Mouse (Mus musculus): Measurements from ENCODE around the gene Prss41. TPM values are rescaled to one million over a fixed set of nuclear protein-coding genes. Genes with fewer than 3 reads are reported as not detected.
A peak's percentile ranks its signal among the peaks of the same experiment; 100 is the strongest.

Gene Prss41
- total RNA-seq, 2 experiments from 2014 or later: 0.35 TPM; not detected in 1

- peak; percentile 28 for ATAC-seq (replicated peaks; ENCODE audit: poor library complexity)
Measured at GRCm38 (mm10) chr17:23828271-23829001, 15.5 kb downstream of the Prss41 start.

- ATAC-seq (replicated peaks; ENCODE audit: poor library complexity): no peak
Measured at GRCm38 (mm10) chr17:23825591-23825990, 18.4 kb downstream of the Prss41 start.

DNA sequence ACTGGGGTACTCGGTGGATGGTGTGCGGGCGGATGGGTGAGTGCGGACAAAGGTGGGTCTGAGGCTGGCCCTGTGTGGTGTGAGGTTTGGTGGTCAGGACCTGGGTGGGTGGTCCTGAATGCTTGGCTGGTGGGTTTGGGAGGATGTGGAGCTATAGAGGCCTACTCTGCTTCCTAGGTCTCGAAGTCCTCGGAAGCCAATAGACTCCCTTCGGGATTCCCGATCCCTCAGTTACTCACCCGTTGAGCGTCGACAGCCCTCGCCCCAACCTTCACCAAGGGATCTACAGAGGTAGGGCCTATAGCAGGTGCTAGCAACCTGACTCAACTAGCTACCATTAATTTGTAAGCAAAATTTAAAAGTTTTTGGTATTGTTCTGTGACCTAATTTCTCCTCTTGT, 20.4 kb downstream of the Prss41 start:
- ATAC-seq (replicated peaks; ENCODE audit: poor library complexity): no peak

DNA sequence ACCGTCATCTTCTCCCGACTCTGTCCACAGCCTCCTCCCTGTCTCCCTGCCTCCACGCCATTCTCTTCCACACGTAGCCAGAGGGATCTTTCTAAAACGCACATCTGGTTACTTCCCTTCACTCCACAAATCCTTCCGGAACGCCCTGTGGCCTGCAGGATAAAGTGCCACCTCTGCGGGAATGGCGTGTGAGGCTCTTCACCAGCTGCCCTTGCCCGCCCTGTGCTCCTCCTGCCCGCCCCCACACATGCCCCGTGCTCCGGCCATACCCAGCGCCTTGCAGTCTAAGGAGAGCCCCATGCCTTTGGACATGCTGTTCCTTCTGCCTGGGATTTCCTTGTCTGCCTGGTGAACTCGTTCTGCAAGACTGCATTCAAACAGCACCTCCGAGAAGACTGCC, 21.0 kb downstream of the Prss41 start:
- ATAC-seq (replicated peaks; ENCODE audit: poor library complexity): no peak

DNA sequence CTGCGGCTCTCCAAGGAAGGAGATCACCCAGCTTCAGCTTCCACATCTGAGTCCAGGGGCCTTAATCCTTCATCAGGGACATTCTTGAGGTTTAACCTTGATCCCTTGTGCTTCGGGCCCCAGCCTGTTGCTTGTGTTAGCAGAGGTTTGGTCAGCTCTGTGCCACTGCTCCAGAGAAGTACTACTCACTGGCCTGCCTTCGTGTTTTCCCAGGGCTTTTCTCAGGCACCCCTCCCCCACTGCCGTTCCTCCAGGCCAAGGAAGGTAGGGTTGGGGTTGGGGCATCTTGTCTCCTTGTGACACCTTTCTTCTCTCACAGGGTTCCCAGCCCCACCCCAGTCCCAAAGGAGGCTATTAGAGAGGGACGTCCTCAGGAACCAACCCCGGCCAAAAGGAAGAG, 21.9 kb downstream of the Prss41 start:
- no peak for ATAC-seq (replicated peaks; ENCODE audit: poor library complexity)

DNA sequence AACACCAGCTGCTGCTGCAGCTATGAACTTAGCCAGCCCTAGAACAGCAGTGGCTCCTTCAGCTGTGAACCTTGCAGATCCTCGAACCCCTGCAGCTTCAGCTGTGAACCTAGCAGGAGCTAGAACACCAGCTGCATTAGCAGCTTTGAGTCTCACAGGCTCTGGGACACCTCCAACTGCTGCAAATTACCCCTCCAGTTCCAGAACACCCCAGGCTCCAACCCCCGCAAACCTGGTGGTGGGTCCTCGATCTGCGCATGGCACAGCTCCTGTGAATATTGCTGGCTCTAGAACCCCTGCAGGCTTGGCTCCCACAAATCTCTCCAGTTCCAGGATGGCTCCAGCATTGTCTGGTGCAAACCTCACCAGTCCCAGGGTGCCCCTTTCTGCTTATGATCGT, 23.2 kb downstream of the Prss41 start:
- ATAC-seq (replicated peaks; ENCODE audit: poor library complexity): no peak

GRCm38 (mm10) chr17:23819235-23819634, 24.7 kb downstream of the Prss41 start:
- ATAC-seq (replicated peaks; ENCODE audit: poor library complexity): no peak

DNA sequence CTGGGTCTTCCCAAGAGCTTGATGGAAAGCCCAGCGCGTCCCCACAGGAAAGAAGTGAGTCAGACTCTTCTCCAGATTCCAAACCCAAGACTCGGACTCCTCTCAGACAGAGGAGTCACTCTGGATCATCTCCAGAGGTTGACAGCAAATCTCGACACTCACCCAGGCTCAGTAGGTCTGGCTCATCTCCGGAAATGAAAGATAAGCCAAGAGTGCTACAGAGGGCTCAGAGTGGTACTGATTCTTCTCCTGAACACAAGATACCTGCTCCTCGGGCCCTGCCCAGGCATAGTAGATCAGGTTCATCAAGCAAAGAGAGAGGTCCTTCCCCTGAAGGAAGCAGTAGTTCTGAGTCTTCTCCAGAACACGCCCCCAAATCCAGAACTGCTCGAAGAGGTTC, 25.4 kb downstream of the Prss41 start:
- ATAC-seq (replicated peaks; ENCODE audit: poor library complexity): no peak

GRCm38 (mm10) chr17:23815641-23816040, 28.3 kb downstream of the Prss41 start:
- ATAC-seq (replicated peaks; ENCODE audit: poor library complexity): no peak

DNA sequence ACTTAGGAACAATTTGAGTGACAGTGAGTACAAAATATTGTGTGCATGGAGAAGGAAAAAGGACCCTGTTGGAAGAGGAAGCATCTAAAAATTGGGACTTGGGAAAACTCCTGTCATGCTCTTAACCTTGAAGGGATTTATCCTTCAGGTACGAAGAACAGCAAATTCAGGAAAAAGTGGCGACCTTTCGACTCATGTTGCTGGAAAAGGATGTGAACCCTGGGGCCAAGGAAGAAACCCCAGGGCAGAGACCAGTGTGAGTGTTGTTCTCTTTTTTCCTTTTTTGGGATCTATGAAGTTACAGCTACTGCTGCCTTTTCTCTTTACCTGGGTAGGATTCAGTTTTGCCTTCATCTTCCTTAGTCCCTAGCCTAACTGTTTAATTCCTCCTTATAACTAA, 36.1 kb downstream of the Prss41 start:
- ATAC-seq (replicated peaks; ENCODE audit: poor library complexity): no peak

DNA sequence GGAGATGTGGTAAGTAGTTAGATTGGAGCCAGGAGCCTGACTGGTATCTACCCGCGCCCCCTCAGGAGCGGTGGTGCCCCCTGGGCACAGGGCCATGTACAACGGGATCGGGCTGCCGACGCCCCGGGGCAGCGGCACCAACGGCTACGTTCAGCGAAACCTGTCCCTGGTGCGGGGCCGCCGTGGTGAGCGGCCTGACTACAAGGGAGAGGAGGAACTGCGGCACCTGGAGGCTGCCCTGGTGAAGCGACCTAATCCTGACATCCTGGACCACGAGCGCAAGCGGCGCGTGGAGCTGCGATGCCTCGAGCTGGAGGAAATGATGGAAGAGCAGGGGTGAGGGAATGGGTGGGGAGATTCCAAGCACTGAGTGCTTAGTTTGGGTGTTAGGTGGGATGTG, 37.1 kb downstream of the Prss41 start:
- ATAC-seq (replicated peaks; ENCODE audit: poor library complexity): peak; percentile 7

GRCm38 (mm10) chr17:23804426-23805085, 39.4 kb downstream of the Prss41 start:
- ATAC-seq (replicated peaks; ENCODE audit: poor library complexity): no peak

DNA sequence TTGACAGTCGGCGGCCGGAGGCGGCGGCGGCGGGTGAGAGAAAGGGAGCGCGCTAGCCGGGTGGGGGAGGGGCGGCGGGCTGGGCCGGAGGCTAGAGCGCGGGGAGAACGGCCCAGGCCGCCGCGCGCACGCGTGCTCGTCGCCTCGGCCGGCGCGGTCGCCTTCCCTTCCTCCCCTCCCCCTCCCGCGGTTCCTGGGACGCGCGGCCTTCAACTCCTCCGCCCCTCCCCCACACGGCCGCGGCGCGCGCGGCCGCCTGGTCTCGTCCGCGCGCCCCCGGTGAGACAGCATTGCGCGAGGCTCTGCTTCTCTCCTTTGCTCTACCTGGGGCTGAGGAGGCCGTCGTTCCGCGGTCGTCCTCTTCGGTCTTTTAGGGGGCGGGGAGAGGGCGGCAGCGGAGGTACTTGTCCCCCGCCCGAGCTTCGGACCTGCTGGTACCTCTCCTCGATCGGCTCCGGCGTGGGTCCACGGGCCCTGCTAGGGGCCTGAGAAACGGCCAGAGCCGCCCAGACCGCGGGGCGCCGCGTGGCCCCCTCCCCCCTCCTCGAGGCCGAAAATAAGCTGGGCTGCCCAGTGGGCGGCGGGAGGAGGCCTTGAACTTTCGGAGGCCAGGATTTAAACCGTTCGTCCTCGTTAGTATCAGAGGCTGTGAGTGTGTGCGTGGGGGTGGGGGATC, 40.5 kb downstream of the Prss41 start:
- peak; percentile 41 for ATAC-seq (replicated peaks; ENCODE audit: poor library complexity)

DNA sequence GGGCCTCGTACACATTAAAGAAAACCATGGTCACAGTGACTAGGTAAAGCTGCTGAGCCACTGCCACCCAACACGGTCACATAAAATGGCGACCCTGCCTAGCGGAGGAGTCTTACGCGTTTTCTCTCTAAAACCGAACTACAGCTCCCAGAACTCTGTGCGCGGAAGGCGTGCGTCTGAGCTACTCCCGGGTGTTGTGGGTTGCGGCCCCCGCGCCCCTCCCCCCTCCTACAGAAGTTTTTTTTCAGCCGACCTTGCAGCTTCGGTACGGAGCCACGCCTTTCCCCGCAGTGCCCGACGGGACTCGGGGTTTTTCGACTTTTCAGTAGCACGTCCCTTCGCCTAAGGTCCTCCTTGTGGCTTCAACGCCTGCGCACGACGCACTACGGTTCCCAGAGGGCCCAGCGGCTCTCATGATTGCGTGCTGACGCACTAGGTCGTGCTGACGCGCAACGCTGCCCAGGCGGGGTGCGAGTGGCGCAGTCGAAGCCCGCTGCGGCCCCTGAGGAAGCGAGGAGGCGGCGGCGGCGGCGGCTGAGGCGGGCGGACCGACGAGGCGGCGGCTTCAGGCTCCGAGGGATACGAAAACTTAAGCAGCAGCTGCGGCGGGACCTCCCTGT, 41.1 kb downstream of the Prss41 start:
- peak; percentile 90 for ATAC-seq (replicated peaks; ENCODE audit: poor library complexity)

GRCm38 (mm10) chr17:23801627-23802026, 42.3 kb downstream of the Prss41 start:
- no peak for ATAC-seq (replicated peaks; ENCODE audit: poor library complexity)

DNA sequence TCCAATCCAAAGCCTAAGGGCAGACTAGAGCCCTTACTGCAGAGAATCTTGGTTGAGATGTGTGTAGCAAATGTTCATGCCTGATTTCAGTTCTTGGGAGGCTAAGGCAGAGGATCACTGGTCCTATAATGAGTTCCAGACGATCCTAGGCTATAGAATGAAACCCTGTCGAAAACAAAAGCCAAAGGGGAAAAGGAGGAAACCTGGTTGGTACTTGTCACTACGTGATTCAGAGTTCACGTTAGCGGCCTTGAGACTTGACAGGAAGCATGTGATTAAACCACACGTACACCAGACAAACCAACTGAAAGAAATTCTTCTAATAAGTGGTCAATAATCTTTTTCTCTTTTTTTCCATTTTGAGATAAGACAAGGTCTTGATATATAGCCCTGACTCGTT, 46.7 kb downstream of the Prss41 start:
- ATAC-seq (replicated peaks; ENCODE audit: poor library complexity): peak; percentile 46

DNA sequence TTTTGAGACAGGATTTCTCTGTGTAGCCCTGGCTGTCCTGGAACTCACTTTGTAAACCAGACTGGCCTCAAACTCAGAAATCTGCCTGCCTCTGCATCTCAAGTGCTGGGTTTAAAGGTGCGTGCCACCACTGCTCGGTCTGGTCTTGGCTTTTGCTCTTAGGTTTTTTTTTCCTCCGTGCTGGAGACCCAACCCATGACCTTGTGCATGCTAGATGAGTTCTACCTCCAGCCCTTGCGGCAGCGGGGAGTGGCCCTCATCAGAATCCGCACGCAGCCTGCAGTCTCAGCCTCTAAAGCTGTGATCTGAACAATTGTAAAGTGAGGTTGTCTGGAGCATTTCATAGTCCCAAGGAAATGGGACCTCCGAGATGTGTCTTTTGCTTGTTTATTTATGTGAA, 48.6 kb downstream of the Prss41 start:
- ATAC-seq (replicated peaks; ENCODE audit: poor library complexity): no peak

DNA sequence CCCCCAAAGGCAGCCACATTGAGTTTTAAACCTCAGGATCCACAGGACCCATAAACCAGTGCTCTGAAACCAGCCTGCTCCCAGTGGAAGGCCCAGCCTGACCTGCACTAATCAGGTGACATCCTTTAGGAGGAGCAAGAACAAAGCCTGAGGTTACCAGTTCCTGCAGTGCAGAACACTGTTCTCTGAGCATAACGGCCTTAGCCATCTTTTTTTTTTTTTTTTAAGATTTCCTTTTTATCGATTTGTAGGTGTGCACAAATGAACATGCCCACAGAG, 53.0 kb downstream of the Prss41 start:
- peak; percentile 6; the same call in 1 of the 2 replicates for ATAC-seq (replicated peaks; ENCODE audit: poor library complexity)

GRCm38 (mm10) chr17:23790269-23791078, 53.5 kb downstream of the Prss41 start, which contains the start of gene Srrm2:
Gene Srrm2, plus strand, starts transcription at chr17:23790532.
- ATAC-seq (replicated peaks; ENCODE audit: poor library complexity): peak; percentile 70

GRCm38 (mm10) chr17:23789749-23790268, 54.2 kb downstream of the Prss41 start:
- ATAC-seq (replicated peaks; ENCODE audit: poor library complexity): no peak

- ATAC-seq (replicated peaks; ENCODE audit: poor library complexity): no peak
Measured at GRCm38 (mm10) chr17:23788973-23789372, 55.0 kb downstream of the Prss41 start.
